Mouse (Mus musculus) heart, postnatal 0 days (tissue): Measurements from ENCODE around the gene Pth1r. TPM values are rescaled to one million over a fixed set of nuclear protein-coding genes. Genes with fewer than 3 reads are reported as not detected.

Experiments used
- ATAC-seq: fragments of 200-750 bp; cut with Nextera tagmentation; 2 replicates; pipeline ENCODE4 v1.8.0; 2017; ENCODE audit warnings: low read depth, moderate number of reproducible peaks, moderate library complexity; ENCODE audit not compliant: insufficient read depth
- DNase-seq: peaks from one replicate; pipeline ENCODE4 v3.0.0-alpha.2; 2016; ENCODE audit warnings: low spot score
- H3K27ac ChIP-seq: fragments of 300-500 bp; sonication (generic); 2 replicates; pipeline ENCODE4 v1.5.1; 2014; ENCODE audit warnings: low read depth, mild to moderate bottlenecking
- H3K27me3 ChIP-seq: fragments of 300-500 bp; sonication (generic); 2 replicates; pipeline ENCODE4 v1.6.1; 2014; ENCODE audit warnings: low read length, mixed read lengths; ENCODE audit not compliant: control insufficient read depth, insufficient read depth
- H3K36me3 ChIP-seq: fragments of 300-500 bp; sonication (generic); replicated peaks from 2 replicates; pipeline ENCODE4 v1.6.1; 2014; ENCODE audit warnings: low read length, mixed read lengths; ENCODE audit not compliant: control insufficient read depth, insufficient read depth
- H3K4me1 ChIP-seq: fragments of 300-500 bp; sonication (generic); 2 replicates; pipeline ENCODE4 v1.6.1; 2014; ENCODE audit warnings: antibody characterized with exemption; ENCODE audit not compliant: control insufficient read depth, insufficient read depth
- H3K4me2 ChIP-seq: fragments of 300-500 bp; sonication (generic); 2 replicates; pipeline ENCODE4 v1.6.1; 2014; ENCODE audit warnings: low read depth, mild to moderate bottlenecking, low read length, moderate library complexity
- H3K4me3 ChIP-seq: fragments of 300-500 bp; sonication (generic); 2 replicates; pipeline ENCODE4 v1.5.1; 2014; ENCODE audit warnings: low read depth, low read length
- H3K9ac ChIP-seq: fragments of 300-500 bp; sonication (generic); replicated peaks from 2 replicates; pipeline ENCODE4 v1.6.1; 2014; ENCODE audit warnings: low read depth, low read length, mixed read lengths
- H3K9me3 ChIP-seq: fragments of 300-500 bp; sonication (generic); replicated peaks from 2 replicates; pipeline ENCODE4 v1.6.1; 2016; ENCODE audit warnings: low read length; ENCODE audit not compliant: control insufficient read depth
- CTCF ChIP-seq: IDR thresholded peaks from 2 replicates; pipeline ENCODE4 v1.5.1; 2016; ENCODE audit warnings: antibody characterized with exemption, control low read depth, low read depth
- EP300 ChIP-seq: IDR thresholded peaks from 2 replicates; pipeline ENCODE4 v1.6.1; 2016; ENCODE audit warnings: antibody characterized with exemption, low read depth
- WGBS: fragments of 180-500 bp; shearing (Covaris S2); extraction: QIAGEN DNeasy Blood & Tissue Kit; methylation state at CpG from one replicate; pipeline ENCODE4 v1.1.7; 2014; 5-methylcytosine and 5-hydroxymethylcytosine counted together
- polyA plus RNA-seq: library from polyadenylated mRNA; unstranded; fragments of >200 nt; fragmentation: Nextera tagmentation; extraction: Ambion mirVana; gene quantifications from 2 replicates; pipeline ENCODE4 v1.2.1, GENCODE M21; 2015
- total RNA-seq: library from RNA; depleted of rRNA; stranded (reverse); fragments of >200 nt; gene quantifications from 2 replicates; pipeline ENCODE4 v1.2.3, GENCODE M21; 2014; ENCODE audit warnings: low replicate concordance; rRNA removed

Pth1r gene
- total and polyA plus RNA-seq, 2 experiments from 2014 or later: 12.0 to 41.8 TPM

DNA sequence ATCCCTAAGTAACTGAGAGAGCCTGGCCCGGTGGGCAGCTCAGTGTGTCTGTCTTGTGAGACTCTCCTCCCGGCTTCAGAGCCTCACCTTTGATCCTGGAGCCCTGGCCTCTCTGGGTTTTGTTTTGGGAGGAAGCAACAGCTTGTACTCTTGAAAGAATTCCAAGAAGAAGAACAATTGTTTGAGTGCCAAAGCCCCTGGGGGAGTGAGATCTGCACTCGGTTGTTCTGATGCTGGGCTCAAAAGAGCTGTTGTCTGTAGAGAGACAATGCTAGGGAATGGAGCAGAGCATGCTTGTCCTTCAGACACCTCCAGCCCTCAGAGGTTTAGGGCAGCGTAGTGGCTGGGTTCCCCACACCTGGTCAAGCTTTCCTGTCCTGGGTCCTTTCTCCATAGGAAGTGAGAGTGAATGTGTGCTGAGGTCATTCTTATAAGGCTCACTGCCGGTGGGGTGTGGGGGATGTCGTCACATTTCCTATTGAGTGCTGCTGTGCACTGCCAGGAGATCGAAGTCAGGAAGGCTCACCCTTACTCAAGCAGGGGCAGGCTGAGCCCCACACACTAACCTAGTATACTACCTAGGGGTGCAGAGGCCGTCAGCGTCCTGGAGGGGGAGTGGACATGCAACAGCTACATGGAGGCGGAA lies 73.7 kb downstream of the Pth1r start:
- 0 out of 2 replicates have a peak overlapping the region, but pooled peaks have one; percentile 14 for H3K4me2 ChIP-seq
- WGBS: 43% methylated on average over 10 of the region's 10 CpGs
- peaks cover 80% of the 10 kb centered on the region for H3K4me1 ChIP-seq

DNA sequence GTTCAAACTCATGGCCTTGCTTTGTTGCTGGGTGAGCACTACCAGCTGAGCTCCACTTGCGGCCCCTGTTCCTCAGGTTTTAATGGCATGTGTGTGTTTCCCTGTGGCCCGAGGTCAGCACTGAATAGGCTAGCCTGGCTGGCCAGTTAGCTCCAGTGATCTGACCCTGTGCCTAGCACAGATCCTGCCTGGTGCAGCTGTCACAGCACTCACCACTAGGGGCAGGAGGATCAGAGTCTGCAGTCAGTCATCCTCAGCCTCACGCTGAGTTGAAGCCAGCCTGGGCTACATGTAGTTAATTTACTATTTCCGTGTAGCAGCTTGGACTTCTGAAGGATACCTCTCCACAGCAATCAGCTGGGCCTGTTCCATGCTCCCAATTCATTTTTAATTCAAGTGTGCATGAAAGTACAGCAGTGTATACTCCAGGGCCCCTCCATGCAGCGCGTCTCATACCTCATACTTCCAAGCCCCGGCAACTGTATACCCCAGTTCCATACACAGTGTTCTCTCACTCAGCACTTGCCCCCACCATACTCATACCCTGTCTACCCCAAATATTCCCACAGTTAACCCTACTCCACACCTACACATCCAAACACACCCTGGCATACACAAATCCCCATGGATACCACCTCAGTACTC lies 74.4 kb downstream of the Pth1r start:
- ATAC-seq (peak; percentile 41; the same call in 1 of the 2 replicates), DNase-seq (no peak)
- Histone ChIP-seq H3K27me3 (no peaks in the 10 kb centered on the region), H3K4me2 (no peak overlapping the region), H3K4me1 (peaks cover 80% of the 10 kb centered on the region), H3K9me3 (no peaks in the 10 kb centered on the region), H3K27ac (peak overlapping the region; percentile 74), H3K4me3 (no peak overlapping the region), H3K9ac (no peak overlapping the region), H3K36me3 (no peaks in the 10 kb centered on the region)
- WGBS: 67% methylated on average over 7 of the region's 7 CpGs
- TF ChIP-seq EP300 (no peak), CTCF (peak; percentile 69)

More for the DNA sequence above, 73.7 kb downstream of the Pth1r start:
- Histone ChIP-seq H3K27ac (peak overlapping the region; percentile 74), H3K4me3 (no peak overlapping the region), H3K9me3 (no peaks in the 10 kb centered on the region), H3K36me3 (no peaks in the 10 kb centered on the region), H3K27me3 (no peaks in the 10 kb centered on the region), H3K9ac (no peak overlapping the region)
- DNase-seq (peak; percentile 58), ATAC-seq (peak; percentile 43)
- TF ChIP-seq CTCF (no peak), EP300 (no peak; the same call in 1 of the 2 replicates)

Other genes with a start within 250 kb of the Pth1r start
- 27.5 and 33.2 TPM in 2 replicates for gene Setd2, start 214.5 kb downstream of the Pth1r start, total RNA-seq
- 12.7 and 13.0 TPM in 2 replicates for gene Setd2, start 214.5 kb downstream of the Pth1r start, polyA plus RNA-seq
- 7.9 and 22.8 TPM in 2 replicates for gene Nradd, start 122.7 kb downstream of the Pth1r start, total RNA-seq
- 10.4 and 11.5 TPM in 2 replicates for gene Nradd, start 122.7 kb downstream of the Pth1r start, polyA plus RNA-seq
- gene Nbeal2, start 93.0 kb downstream of the Pth1r start, total RNA-seq: 11.5 and 12.9 TPM in 2 replicates
- gene Nbeal2, start 93.0 kb downstream of the Pth1r start, polyA plus RNA-seq: 1.2 and 1.6 TPM in 2 replicates
- gene Ccdc12, start 90.6 kb downstream of the Pth1r start, total RNA-seq: 52.9 and 95.9 TPM in 2 replicates
- gene Ccdc12, start 90.6 kb downstream of the Pth1r start, polyA plus RNA-seq: 134 and 143 TPM in 2 replicates
- 7,206 and 8,752 TPM in 2 replicates for gene Myl3, start 5.3 kb downstream of the Pth1r start, total RNA-seq
- gene Myl3, start 5.3 kb downstream of the Pth1r start, polyA plus RNA-seq: 7,883 and 7,975 TPM in 2 replicates
- not detected in 2 replicates for gene Prss42, start 51.0 kb upstream of the Pth1r start, total RNA-seq
- not detected in 2 replicates for gene Prss42, start 51.0 kb upstream of the Pth1r start, polyA plus RNA-seq
- not detected in 2 replicates for gene Prss44, start 66.8 kb upstream of the Pth1r start, total RNA-seq
- not detected in 2 replicates for gene Prss44, start 66.8 kb upstream of the Pth1r start, polyA plus RNA-seq
- not detected in 2 replicates for gene Prss43, start 79.5 kb upstream of the Pth1r start, total RNA-seq
- gene Prss43, start 79.5 kb upstream of the Pth1r start, polyA plus RNA-seq: 0.04 TPM in 1 of 2 replicates, not detected in the other
- not detected in 2 replicates for gene Prss45, start 87.4 kb upstream of the Pth1r start, total RNA-seq
- gene Prss45, start 87.4 kb upstream of the Pth1r start, polyA plus RNA-seq: 0.15 TPM in 1 of 2 replicates, not detected in the other
- gene Prss46, start 97.4 kb upstream of the Pth1r start, total RNA-seq: not detected in 2 replicates
- gene Prss46, start 97.4 kb upstream of the Pth1r start, polyA plus RNA-seq: not detected in 2 replicates
- gene Prss50, start 110.8 kb upstream of the Pth1r start, total RNA-seq: not detected in 2 replicates
- 0.08 TPM in 1 of 2 replicates, not detected in the other for gene Prss50, start 110.8 kb upstream of the Pth1r start, polyA plus RNA-seq
- 5.5 and 6.0 TPM in 2 replicates for gene Als2cl, start 132.7 kb upstream of the Pth1r start, total RNA-seq
- 1.3 and 2.1 TPM in 2 replicates for gene Als2cl, start 132.7 kb upstream of the Pth1r start, polyA plus RNA-seq
- gene Tmie, start 133.0 kb upstream of the Pth1r start, total RNA-seq: 2.1 TPM in 1 of 2 replicates, not detected in the other
- gene Tmie, start 133.0 kb upstream of the Pth1r start, polyA plus RNA-seq: 0.71 and 0.81 TPM in 2 replicates
- gene Fam240a, start 169.7 kb upstream of the Pth1r start, total RNA-seq: not detected in 2 replicates
- not detected in 2 replicates for gene Fam240a, start 169.7 kb upstream of the Pth1r start, polyA plus RNA-seq
- not detected in 2 replicates for gene Tdgf1, start 199.0 kb upstream of the Pth1r start, total RNA-seq
- gene Tdgf1, start 199.0 kb upstream of the Pth1r start, polyA plus RNA-seq: not detected in 2 replicates
- 7.1 and 11.4 TPM in 2 replicates for gene Lrrc2, start 204.4 kb upstream of the Pth1r start, total RNA-seq
- 14.6 and 21.0 TPM in 2 replicates for gene Lrrc2, start 204.4 kb upstream of the Pth1r start, polyA plus RNA-seq
- 0.46 and 1.4 TPM in 2 replicates for gene Rtp3, start 243.4 kb upstream of the Pth1r start, total RNA-seq
- gene Rtp3, start 243.4 kb upstream of the Pth1r start, polyA plus RNA-seq: 0.21 and 0.26 TPM in 2 replicates